Mouse (Mus musculus) adrenal gland, adult 18-20 months (tissue): ENCODE data around the gene Spata31d1d. TPM values are rescaled to one million over a fixed set of nuclear protein-coding genes. Genes with fewer than 3 reads are reported as not detected.
"Not testable (repeated sequence)": the region's sequence is repeated elsewhere in the genome, so short reads cannot be mapped to it uniquely, and the experiment has no call there.

Experiments used
- DNase-seq, 2 experiments: peaks; one replicate each; pipeline ENCODE4 v3.0.0; 2021 to 2022; ENCODE audit warnings: low spot score in 2 of 2
- total RNA-seq, 2 experiments: library from RNA; stranded (reverse); gene quantifications; 1 replicate in 1 of 2; 2 replicates in 1 of 2; pipeline ENCODE4 v1.2.3; 2021

The Spata31d1d gene
- total RNA-seq, 2 experiments from 2014 or later = not detected

DNA sequence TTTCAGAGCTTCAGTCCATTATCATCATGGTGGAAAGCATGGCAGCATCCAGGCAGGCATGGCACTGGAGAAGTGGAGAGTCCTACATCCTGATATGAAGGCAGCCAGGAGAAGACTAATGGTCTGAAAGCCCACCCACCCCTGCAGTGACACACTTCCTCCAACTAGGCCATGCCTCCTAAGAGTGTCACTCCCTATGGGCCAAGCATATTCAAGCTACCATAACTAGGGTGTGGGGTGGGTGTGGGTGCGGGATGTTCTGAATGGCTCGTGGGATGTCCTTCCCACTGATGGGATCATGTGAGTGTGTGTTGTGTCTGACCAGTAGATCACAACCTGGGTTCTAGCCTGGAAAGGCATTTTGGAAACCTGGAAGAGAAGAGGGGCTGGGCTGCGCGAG lies 2.4 kb upstream of the Spata31d1d start:
- DNase-seq = no peak

DNA sequence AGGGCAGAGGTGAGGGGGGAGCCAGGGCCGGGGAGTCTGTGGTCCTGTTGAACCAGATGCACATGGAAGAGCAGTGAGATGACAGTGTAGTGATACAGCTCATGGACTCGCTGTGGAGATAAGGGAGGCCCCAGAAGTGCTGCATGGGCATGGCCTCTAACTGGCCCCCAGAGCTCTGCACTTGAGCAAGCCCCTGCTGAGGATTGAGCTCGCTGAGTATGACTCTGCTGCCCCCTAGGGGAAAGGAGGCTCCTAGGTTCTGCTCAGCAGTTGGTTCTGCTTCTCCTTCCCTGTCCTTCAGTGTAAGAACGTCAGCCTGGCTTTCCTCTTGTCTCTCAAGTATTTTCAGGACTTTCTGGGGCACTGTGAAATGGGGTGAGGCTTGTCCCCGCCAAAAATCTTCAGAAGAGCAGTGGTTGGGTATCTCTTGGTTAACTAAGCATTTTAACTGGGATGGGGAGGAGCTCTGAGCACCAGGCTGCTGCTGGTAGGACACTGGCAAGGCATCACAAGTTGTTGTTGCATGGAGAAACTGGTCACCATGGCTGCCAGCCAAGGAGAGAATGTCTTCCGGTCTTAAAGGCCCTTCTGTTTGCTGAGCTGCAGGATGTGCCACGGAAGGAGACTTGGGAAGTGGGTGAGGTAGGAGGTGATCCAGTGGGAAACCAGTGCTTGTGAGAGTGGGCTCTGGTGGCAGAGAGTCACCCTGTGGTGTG lies 3.0 kb downstream of the Spata31d1d start:
- peak; percentile 65 to 67 for DNase-seq

DNA sequence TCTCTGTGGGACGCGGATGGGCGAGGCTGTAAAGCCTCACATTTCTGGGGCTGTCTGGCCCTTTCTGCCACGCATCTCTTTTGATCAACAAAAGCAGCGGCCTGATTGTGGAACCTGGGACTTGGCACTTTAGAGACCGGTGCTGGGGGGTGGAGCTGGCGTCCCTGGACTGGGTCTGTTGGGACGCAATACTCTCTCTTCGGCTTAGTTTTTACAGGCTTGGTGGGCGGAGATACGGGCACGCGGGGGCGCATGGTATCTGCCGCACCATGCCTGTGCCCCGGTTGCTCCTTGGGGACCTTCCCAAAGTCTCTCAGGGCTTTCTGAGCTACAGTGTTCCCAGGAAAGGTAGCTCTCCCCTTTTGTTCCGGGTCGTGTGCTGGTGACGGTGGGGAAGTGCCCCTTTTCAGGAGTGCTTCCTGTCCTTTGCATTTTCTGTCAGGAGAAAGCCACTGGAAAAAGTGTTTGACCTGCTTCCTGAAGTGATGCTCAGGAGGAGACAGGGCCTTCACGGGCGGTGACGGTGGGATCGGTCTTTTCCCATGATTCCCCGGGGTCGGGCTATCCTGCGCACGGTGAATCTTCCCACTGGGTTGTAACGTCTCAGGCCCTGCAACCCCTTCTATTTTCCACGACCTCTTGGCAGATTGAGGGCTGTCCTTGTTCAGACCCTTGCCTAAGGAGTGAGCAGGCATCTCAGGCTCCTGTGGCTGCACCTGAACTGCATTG lies 5.2 kb downstream of the Spata31d1d start:
- no peak for DNase-seq

DNA sequence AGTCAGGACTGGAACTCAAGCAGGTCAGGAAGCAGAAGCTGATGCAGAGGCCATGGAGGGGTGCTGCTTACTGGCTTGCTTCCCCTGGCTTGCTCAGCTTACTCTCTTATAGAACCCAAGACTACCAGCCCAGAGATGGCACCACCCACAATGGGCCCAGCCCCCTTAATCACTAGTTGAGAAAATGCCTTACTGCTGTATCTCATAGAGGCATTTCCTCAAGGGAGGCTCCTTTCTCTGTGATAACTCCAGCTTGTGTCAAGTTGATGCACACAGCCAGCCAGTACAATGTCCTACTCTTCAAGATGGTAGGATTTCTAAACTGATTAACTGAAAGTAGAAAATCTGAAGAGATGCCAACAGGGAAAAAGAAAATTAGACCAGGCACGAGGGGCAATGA lies 9.5 kb downstream of the Spata31d1d start:
- not testable (repeated sequence) for DNase-seq

DNA sequence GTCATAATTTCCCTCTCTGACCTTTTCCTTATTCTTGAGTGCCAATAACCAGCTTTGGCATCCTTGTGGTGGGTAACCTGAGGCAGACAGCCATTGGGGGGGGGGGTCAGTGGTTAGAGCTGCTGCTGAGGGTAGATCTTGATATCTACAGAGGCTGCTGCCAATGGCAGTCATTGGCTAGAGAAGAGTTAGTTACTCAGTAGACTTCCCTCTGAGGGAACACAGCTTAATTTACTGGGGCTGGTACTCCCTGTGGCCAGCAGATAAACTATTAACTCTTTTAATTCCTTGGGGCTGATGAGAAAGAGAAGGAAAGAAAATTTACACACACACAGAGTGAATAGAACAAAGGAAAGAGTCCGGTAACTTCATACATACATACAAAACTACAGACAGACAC lies 12.1 kb downstream of the Spata31d1d start:
- DNase-seq = no peak

DNA sequence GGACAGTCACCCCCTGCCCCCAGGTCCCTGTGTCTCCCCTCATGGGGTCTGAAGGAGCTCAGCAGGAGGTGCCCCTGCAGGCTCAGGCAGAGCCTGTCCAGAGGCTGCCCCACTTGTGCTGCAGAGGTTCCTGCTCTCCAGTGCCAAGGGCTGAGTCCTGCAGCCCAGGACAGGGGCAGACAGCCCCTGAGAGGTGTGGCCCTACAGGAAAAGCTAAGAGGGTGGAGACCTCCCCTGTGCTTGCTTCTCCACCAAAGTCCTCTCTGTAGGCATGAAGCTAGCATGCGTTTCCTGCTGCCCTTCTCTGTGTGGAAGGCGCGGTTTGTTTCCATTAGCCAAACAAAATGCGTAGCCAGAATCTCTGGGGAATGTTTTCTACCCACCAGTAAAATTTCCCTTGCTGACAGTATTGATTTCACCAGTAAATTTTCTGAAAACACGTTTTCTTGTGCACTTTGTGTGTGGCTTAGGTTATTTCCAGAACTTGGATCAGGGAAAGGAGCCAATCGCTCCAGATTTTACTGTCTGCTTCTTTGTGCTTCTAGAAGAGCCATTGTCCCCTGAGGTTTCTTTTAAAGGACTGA lies 12.6 kb downstream of the Spata31d1d start:
- DNase-seq = not testable (repeated sequence)

DNA sequence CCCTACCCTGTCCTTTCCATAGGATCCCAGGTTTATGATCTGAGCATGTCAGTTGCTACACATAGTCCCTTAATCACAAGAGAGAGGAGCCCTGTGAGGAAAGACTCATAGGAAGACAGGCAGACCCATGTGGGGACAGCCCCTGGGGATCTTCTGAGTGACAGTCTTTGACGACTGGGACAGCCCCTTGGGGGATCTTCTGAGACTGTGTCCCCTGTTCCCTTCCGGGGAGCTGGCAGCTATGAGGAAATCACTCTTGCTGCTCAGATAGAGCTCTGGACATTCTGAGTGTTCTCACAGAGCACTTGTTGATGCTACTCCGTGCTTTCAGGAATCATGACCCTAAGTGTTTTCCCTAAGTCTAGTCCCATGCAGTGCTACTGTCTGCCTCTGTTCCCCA lies 17.8 kb downstream of the Spata31d1d start:
- DNase-seq = no peak

DNA sequence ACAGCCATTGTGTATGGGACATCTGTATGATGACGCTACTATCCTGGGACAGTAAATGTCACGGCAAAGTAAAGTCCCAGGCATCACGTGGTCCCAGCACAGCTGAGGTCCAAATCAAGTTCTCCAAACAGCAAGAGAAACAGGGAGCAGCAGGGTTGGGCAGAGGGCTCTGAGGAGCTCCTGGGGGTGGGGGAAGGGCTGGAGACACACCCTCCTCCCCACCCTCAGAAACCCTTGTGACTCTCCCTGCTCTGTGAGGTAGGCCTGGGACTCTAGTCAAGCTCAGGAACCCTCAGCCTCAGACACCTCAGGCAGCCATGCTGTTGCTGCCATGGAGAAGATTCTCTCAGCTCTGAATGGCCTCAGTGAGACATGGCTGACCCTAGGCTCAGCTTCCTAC lies 19.6 kb downstream of the Spata31d1d start, which contains the start of gene Spata31d1b:
Spata31d1b (plus strand) TSS at position 301 of the 400 bp plus-strand sequence.
- DNase-seq = not testable (repeated sequence)

DNA sequence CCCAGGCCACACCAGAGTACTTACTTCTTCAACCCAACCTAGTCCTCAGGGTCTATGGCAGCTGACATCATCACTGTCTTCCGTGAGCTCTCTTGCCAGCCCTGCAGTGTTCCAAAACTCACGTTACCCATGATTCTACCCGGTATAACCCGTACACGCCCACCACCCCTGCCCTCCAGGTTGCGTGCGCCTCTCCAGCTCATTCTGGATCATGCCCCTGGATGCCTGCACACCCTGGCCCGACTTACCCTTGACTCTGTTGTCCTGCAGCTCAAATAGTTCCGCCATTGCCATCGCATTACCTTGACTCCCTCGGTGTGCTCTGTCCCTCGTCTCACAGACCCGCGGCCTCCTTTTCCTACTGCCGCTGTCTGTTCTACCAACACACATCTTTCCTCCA lies 21.3 kb downstream of the Spata31d1d start, which contains the start of gene Spata31d1a:
Spata31d1a (minus strand) TSS at position 101 of the 400 bp plus-strand sequence.
- DNase-seq = no peak

DNA sequence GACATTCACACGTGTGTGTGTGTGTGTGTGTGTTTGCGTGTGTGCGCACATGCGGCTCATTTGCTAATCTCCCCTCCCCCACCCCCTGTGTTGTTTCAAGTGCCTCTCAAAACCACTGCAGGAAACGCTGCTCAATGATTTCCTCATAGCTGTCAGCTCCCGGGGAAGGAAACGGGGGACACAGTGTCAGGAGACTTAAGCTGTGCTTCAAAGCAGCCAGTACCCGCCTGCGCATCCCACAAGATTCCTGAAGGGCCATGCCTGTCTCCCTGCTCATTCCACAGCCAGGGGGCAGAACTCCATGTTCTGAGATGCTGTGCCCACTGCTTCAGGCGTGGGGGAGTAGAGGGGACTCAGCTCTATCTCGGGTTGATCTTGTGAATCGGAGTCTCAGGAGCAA lies 27.0 kb downstream of the Spata31d1d start:
- no peak for DNase-seq

DNA sequence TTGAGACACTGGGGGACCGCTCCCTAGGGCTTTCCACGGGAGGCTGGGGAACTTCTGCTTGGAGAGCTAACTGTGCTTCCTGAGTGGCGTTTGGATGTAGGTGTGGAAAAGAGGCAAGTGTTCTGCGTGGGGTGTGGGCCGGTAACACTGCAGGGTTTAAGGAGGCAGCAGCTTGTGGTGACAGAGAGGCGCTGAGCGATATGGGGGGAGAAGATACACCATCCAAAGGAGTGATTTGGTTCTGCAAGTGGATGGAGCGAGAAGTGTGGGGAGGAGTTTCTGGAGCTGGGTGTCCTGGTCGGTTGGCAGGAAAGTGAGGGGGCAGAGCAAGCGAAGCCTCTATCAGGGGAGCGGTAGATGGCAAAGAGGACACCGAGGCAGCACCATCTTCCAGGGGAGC lies 28.0 kb downstream of the Spata31d1d start:
- no peak for DNase-seq

DNA sequence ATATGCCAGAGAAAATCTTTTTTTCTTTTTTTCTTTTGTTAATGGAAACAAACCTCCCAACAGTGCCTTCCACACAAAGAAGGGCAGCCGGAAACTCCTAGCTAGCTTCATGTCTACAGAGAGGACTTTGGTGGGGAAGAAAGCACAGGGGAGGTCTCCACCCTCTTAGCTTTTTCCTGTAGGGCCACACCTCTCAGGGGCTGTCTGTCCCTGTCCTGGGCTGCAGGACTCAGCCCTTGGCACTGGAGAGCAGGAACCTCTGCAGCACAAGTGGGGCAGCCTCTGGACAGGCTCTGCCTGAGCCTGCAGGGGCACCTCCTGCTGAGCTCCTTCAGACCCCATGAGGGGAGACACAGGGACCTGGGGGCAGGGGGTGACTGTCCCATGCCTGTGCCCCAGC lies 31.4 kb downstream of the Spata31d1d start:
- not testable (repeated sequence) for DNase-seq

DNA sequence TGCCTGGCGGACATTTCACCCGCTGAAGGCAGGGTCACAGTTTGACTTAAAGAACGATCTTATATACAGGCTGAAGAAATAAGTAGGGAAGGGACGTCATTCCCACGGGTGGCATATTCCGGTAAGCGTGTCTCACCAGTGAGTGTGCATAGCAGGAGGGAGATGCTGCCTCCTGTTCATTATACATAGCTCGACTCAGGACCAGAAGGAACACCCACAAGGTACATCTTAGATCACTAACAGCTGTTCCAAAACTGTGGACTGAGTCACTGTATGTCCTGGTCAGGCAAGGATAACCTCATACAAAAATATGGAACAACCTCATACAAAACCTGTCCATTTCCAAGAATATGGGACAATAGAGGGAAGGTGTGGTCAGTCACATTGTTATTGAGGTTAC lies 32.4 kb downstream of the Spata31d1d start:
- no peak for DNase-seq

DNA sequence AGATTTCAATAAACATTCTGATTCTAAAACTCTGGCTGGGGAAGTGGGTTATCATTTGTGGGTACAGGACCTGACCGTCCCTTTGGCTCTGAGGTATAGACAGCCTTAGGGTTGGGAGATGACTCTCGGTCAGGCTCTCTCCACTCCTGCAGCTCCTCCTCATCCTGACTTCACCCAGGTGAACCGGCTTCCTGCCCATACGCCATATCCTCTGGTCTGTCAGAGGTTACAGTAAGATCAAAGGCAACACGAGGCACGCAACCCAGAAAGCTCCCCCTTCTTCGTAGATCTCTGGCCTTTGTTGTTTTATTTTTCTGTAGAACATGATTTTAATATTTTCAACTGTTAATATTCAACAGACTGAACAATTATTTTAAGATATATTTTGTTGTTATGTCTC lies 35.8 kb downstream of the Spata31d1d start:
- DNase-seq = no peak

DNA sequence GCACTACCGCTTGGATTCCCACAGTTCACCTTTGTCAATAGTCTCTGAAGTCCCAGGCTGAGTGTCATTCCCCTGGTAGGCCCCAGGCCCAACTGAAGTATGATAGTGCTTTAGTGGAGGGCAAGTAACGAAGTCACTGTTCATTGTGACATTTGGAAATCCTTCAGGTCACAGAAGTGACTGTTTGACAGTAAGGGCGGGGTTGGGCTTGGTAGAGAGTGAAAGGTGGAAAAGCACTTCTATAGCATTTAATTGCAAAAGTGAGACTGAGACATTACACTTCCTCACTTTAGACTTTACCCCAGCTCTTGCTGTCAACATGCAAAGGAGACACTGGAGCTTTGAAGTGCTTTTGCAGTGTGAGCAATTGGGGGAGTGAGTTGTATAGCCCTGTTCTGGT lies 37.5 kb downstream of the Spata31d1d start, which contains the start of gene 4921517D22Rik:
4921517D22Rik (minus strand) TSS at position 101 of the 400 bp plus-strand sequence.
- no peak for DNase-seq

DNA sequence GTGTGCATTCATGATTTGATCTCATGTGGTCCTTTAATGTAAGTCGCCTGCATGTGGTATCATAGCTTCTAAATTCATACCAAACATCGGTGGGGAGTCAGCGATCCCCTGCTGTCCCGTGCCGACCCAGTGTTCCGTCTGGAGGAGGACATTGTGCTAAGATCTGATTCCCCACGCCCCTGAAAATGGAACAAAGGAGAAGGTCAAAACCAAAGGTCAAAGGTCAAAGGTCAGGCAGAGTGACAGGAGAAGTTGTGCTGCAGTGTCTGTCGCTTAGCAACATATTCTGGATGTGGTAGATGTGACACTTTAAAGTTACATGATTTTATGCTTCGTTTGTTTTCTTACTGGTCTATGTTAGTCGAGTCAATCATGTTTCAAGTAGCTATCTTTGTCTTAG lies 40.1 kb downstream of the Spata31d1d start:
- no peak for DNase-seq

DNA sequence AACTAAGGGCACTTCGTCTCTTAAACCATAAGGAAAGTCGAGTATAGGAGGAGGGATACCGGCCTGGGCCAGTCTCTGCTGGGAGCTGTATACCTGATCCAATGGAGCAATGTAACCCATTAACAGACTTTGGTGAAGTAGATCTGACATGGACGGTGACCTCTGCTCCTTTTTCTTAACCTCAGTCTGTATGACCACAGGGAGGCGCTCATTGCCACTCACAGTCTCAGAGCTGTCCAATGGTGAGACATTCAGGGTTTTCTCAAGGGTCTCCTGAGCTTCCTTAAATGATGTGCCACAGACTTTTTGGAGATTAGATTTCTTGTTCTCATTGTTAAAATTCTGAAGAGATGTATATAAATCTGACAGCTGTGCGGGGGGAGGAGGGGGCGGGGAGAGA lies 41.0 kb downstream of the Spata31d1d start:
- no peak for DNase-seq

DNA sequence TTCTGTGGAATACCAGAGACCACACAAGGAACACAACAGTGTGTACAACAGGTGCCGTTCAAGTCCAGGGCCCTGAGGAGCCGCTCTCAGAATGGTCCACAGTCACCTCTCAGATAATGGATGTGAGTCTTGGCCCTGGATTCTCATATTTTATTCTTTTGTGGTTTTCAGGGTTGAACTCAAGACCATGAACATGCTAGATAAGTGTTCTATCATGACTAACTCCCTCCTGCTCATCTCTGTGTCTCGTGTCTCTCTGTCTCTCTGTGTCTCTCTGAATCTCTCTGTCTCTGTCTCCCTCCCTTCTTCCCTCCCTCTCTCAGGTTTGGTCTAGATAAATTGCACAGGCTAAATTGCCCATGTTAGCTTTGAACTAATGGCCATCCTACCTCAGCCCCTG lies 41.7 kb downstream of the Spata31d1d start:
- no peak for DNase-seq

DNA sequence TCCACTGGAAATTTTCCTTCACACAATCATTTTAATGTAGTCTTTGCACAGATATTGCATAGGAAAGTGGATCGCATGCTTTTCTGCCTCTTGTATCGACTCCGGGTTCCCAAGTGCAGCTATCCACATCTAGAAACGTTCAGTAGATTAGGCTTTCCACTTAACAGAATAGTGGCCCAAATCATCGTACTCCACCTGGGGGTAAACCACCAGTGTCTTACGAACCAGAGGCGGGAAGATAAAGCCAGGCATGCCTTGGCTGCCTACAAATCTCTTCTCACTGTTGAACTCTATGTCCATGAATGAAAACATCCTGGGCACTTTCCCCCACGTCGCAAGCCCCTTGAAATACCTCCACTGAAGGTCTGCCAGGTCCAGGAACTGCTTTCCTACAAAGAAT lies 42.2 kb downstream of the Spata31d1d start:
- DNase-seq = no peak

DNA sequence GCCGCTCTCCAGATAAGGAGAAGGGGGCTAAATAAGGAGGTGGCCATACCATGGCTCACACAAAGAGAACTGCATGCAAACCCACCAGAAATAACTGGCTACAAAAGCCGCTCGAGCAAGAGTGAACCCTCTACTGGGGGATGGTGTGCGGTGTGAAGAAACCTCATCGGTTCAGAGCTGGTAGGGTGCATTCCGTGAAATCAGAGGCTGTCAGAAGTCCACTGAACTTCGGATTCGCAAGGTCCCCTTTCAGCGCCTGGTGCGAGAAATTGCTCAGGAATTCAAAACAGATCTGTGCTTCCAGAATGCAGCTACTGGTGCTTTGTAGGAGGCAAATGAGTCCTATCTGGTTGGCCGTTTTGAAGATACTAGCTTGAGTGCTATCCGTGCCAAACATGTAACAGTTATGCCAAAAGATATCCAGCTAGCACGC lies 43.2 kb downstream of the Spata31d1d start:
- DNase-seq = no peak

DNA sequence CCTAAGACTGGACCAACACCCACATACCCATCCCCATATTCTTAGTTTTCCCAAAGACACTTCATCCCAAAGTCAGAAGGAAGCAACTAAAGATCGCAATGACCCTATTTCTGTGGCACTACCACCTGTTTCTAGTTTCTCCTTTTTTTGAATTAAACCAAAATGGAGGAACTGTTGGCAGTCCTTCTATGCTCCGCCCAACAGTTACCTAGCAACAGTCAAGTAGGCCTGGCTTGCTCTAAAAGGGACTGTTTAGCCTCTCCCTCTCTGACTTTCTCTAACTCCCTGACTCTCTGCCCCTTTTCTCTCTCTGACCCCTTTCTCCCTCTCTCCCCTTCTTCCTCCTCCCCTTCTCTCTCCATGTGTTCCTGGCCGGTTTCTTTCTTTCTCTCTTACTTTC lies 46.3 kb downstream of the Spata31d1d start:
- no peak for DNase-seq

DNA sequence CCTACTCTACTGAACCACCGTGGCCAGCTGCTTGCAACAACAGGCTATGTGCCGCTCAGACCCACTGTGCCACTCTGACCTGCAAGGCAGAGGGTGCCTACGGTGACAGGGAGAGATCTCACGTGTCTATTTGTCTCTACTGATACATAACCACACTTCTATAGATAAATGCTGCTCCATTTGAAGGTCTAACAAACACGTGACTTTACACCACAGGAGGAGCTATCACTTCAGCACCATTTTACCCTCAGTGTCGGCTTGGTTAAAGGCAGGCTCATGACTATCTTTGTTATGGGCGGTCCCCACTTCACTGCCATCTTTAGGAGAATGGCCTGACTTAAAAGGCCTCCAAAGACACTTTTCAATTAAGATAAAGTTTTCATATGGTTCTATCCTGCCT lies 48.9 kb downstream of the Spata31d1d start:
- DNase-seq = no peak
